Mouse (Mus musculus): ENCODE measurements at regions not wholly inside any gene's neighbourhood (a gene's known extent, or its start where the extent isn't known, plus 50 kb on each side); places are given as distances from the start of the nearest gene placed in this dataset.
"Not testable (repeated sequence)": the region's sequence is repeated elsewhere in the genome, so short reads cannot be mapped to it uniquely, and the experiment has no call there.

DNA sequence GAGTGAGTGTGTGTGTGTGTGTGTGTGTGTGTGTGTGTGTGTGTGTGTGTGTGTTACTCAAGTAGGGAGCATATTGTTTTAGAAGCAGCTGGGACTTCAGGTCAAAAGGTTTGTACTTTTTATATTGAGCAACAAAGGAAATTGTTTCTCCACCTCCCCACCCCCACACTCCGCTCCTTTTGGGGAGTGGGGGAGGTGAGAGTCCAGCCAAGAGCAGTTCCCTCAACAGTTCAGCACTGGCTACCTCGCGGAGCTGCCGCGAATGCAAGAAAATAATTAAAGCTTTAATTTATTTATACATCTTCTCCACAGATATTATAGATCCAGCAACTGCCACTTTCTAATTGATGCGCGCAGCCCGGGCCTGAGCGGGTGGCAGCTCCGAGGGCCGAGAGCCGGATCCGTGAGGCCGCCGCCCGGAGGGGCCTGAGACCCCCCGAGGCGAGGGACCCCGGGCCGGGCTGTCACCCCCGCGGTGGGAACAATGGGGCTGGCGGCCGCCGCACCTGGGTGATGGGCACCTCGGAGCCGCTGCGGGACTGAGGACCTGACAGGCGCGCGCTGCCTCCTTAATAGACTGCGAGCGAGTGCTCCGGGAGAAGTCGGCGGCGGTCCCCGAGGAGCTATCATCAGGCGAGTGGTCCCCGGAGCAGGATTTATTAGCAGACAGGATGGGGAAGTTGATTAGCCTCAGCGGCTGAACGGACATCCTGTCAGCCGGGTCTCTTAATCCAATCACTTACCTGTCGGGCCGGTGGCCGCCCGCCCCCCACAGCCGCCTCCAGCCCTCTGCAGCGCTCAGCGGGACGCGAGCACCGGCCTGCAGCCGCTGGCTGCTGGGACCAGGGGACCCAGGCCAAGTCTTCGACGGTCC, 124.4 kb downstream of the Melk start:
- no peak for DNase-seq (ENCODE audit: low spot score)

GRCm38 (mm10) chr4:44434593-44434992, 133.9 kb downstream of the Melk start:
- DNase-seq (ENCODE audit: low spot score) = peak; percentile 9

DNA sequence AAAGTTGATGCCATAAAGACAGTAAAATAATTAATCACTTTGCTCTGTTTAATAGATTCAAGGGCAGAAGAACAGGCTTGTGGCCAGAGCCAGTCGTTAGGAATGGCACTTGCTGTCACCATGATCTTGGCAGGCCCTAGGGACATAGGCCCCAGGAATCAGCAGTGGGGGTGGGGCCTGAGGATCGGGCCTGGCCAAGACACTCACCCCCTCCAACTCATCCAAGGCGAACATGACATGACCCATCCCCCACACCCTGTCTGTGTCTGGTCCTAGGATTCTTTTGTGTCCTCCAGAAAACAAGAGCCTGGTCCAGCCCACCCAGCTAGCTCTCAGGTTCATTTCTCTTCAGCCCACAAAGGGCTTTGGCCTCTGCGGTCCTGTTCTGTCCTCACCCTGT, 144.8 kb downstream of the Melk start:
- DNase-seq (ENCODE audit: low spot score) = no peak

- no peak for DNase-seq (ENCODE audit: low spot score)
Observed at GRCm38 (mm10) chr4:44450881-44451532, 150.3 kb downstream of the Melk start.

DNA sequence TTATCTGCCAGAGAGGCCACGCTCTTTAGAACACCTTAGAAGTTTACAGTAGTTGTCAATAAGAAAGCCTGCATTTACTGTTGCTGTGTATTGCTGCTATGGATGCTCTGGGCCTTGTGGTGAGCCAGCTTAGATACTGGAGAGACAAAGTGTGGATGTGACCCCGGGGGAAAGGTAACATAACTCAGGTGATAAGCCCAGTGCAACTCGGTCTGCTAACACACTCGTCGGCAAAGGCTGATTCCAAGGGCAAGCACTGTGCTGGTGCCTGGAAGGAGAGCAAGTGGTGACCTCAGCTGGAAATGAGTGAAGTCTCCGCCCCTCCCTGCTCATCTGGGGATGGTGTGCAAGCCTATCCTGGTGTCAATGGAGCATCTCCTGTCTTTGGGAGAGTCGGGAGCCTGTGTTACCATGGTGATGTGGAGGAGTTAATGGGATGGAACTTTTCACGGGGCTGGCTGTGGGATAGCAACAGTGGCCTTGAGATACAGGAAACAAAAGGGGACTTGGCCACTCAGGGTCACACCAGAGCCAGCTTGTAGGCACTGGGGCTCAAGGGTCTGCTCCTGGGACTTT, 151.5 kb downstream of the Melk start:
- DNase-seq (ENCODE audit: low spot score) = no peak

- DNase-seq (ENCODE audit: low spot score) = no peak
Observed at GRCm38 (mm10) chr4:44453552-44453951, 152.9 kb downstream of the Melk start.

GRCm38 (mm10) chr4:44455851-44456250, 155.2 kb downstream of the Melk start:
- no peak for DNase-seq (ENCODE audit: low spot score)

DNA sequence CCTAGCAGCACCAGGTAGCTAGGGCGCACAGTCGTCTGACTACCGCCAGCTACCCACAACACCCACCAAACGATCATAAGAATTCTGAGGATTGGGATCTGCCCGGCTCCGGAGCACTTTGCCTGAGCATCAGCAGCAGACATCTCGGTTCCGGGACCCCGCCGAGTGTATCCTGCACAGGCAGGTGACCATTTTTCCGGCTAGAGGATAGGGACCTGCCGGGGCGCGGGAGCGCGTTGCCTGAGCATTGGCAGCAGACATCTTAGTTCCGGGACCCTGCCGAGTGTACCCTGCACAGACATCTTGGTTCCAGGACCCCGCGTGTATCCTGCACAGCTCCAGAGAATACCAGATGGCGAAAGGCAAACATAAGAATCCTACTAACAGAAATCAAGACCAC, 172.8 kb downstream of the Melk start:
- not testable (repeated sequence) for DNase-seq (ENCODE audit: low spot score)
